18 mouse cellular contexts compared by ENCODE assay signal in the genomic region with DNA sequence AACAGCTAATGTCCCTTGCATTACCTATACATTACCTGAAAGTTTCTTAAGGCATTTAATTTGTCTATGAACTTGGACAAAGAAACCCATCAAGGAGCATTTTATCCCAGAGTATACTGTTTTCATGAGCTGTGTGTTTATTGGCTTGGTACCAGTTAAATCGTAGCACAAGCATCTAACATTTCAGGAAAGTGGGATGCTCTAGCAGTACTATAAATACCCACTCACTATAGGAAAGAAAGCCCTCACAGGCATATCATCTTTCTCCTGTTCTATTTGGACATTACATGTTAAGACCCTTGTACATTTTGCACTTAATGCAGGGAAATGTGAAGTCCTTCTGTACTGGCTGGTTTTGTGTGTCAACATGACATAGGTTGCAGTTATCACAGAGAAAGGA.
"Had no signal": no experiment of that assay in that cellular context is flagged by ENCODE, and none has a peak within 500 bp of the region (broad histone marks: within the 10 kb centered on the region; RNA-seq: fewer than 3 reads in every experiment).

No protein-coding gene starts in this region.

- H3K9me3 ChIP-seq: embryonic facial prominence, embryonic 12.5 days; embryonic facial prominence, embryonic 13.5 days; embryonic facial prominence, embryonic 15.5 days; forebrain, embryonic 10.5 days; forebrain, embryonic 12.5 days; forebrain, embryonic 13.5 days; forebrain, embryonic 15.5 days; heart, embryonic 10.5 days had no signal

- H3K9ac ChIP-seq: embryonic facial prominence, embryonic 12.5 days; embryonic facial prominence, embryonic 15.5 days; forebrain, embryonic 12.5 days; forebrain, embryonic 13.5 days; forebrain, embryonic 15.5 days; forebrain, postnatal 0 days had no signal

- H3K36me3 ChIP-seq: embryonic facial prominence, embryonic 12.5 days; embryonic facial prominence, embryonic 13.5 days; embryonic facial prominence, embryonic 15.5 days; forebrain, embryonic 10.5 days; forebrain, embryonic 12.5 days; forebrain, embryonic 15.5 days; heart, embryonic 10.5 days had no signal

- ATAC-seq: forebrain, embryonic 13.5 days; forebrain, embryonic 14.5 days; forebrain, embryonic 15.5 days; forebrain, embryonic 16.5 days; forebrain, postnatal 0 days had no signal

- H3K27ac ChIP-seq: forebrain, embryonic 10.5 days; forebrain, embryonic 12.5 days; forebrain, embryonic 13.5 days; forebrain, embryonic 15.5 days; gastrocnemius, adult 2 months; heart, adult 2 months; heart, embryonic 10.5 days had no signal

- H3K4me2 ChIP-seq: embryonic facial prominence, embryonic 12.5 days; embryonic facial prominence, embryonic 13.5 days; embryonic facial prominence, embryonic 15.5 days; forebrain, embryonic 12.5 days; forebrain, embryonic 13.5 days; forebrain, embryonic 15.5 days; heart, embryonic 11.5 days had no signal

- DNase-seq: cerebellum, adult 9-10 months; cerebellum, adult 9-11 months; embryo, embryonic 11 days; forebrain, postnatal 0 days; gastrocnemius, adult 2 months; heart, adult 2 months had no signal

- H3K4me1 ChIP-seq: forebrain, embryonic 12.5 days; forebrain, embryonic 13.5 days; forebrain, embryonic 15.5 days; heart, embryonic 10.5 days had no signal

- H3K4me3 ChIP-seq: embryonic facial prominence, embryonic 12.5 days; embryonic facial prominence, embryonic 13.5 days; embryonic facial prominence, embryonic 15.5 days; erythroblast, embryonic 14.5 days; forebrain, embryonic 10.5 days; forebrain, embryonic 12.5 days; forebrain, embryonic 13.5 days; forebrain, embryonic 15.5 days; gastrocnemius, adult 2 months; heart, adult 2 months; heart, embryonic 10.5 days had no signal

- H3K27me3 ChIP-seq: embryonic facial prominence, embryonic 12.5 days; embryonic facial prominence, embryonic 13.5 days; embryonic facial prominence, embryonic 15.5 days; forebrain, embryonic 12.5 days; forebrain, embryonic 13.5 days; forebrain, embryonic 15.5 days had no signal
